Mouse (Mus musculus): ENCODE measurements around the gene Olfr433. TPM values are rescaled to one million over a fixed set of nuclear protein-coding genes. Genes with fewer than 3 reads are reported as not detected.

The Olfr433 gene
- total RNA-seq, 2 experiments from 2014 or later = not detected

Other genes with a start within 250 kb of the Olfr433 start
- 1 to 10 TPM; 1.0 to 1.7 TPM for gene Ifi211, start 127.7 kb upstream of the Olfr433 start, total RNA-seq (2021)
- gene Mndal, start 98.2 kb upstream of the Olfr433 start, total RNA-seq (2021) = 10 to 100 TPM; 12.7 to 14.6 TPM
- 10 to 100 TPM; 15.0 to 15.2 TPM for gene Ifi203, start 98.0 kb upstream of the Olfr433 start, total RNA-seq (2021)
- gene Ifi202b, start 58.0 kb upstream of the Olfr433 start, total RNA-seq (2021) = not detected
- gene Ifi205, start 8.9 kb upstream of the Olfr433 start, total RNA-seq (2021) = 1 to 10 TPM; 5.2 to 6.0 TPM
- not detected for gene Olfr432, start 8.5 kb downstream of the Olfr433 start, total RNA-seq (2021)
- gene Olfr430, start 25.9 kb downstream of the Olfr433 start, total RNA-seq (2021) = not detected
- not detected for gene Olfr429, start 43.6 kb downstream of the Olfr433 start, total RNA-seq (2021)
- not detected for gene Olfr427, start 56.2 kb downstream of the Olfr433 start, total RNA-seq (2021)
- not detected for gene Olfr231, start 80.5 kb downstream of the Olfr433 start, total RNA-seq (2021)
- not detected for gene Olfr424, start 90.8 kb downstream of the Olfr433 start, total RNA-seq (2021)
- gene Olfr420, start 114.9 kb downstream of the Olfr433 start, total RNA-seq (2021) = not detected
- gene Spta1, start 132.1 kb downstream of the Olfr433 start, total RNA-seq (2021) = 10 to 100 TPM; 11.5 to 11.7 TPM
- gene Olfr419, start 211.4 kb downstream of the Olfr433 start, total RNA-seq (2021) = not detected

Measured in heart, postnatal 25 days (tissue).